Mouse (Mus musculus) c-Kit-positive CD71-positive TER-119-positive erythroid progenitor cells, embryonic 14.5 days (primary cell): ENCODE measurements at regions not wholly inside any gene's neighbourhood (a gene's known extent, or its start where the extent isn't known, plus 50 kb on each side); places are given as distances from the start of the nearest gene placed in this dataset.

Source experiments
- DNase-seq: peaks from one replicate; pipeline ENCODE4 v3.0.0-alpha.2; 2013; ENCODE audit warnings: low spot score

- DNase-seq, result no peak
Measured at GRCm38 (mm10) chr3:143806940-143807339, 398.1 kb downstream of the Lmo4 start.

- no peak for DNase-seq
Measured at GRCm38 (mm10) chr3:143797850-143798249, 407.2 kb downstream of the Lmo4 start.

DNA sequence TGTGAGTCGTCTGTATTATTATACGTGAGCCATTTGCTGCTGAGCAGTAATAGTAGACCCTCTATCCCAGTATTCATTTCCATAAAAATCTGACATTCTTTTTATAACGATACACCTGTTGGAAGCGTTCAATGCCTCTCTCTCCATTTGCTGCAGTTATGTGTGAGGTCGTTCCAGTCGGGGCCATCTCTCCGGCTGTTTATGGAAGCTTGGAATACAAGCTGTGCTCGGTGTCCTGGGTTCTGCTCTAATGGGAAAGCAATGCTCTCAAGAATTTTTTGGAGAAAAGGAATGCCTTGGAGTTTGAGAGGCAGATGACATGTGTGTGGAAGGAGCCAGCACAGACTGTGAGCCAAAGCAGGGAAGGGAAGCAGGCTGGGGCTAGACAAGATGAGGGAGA, 414.1 kb downstream of the Lmo4 start:
- DNase-seq, result no peak

- DNase-seq, result no peak
Measured at GRCm38 (mm10) chr3:143789932-143790570, 415.0 kb downstream of the Lmo4 start.

DNA sequence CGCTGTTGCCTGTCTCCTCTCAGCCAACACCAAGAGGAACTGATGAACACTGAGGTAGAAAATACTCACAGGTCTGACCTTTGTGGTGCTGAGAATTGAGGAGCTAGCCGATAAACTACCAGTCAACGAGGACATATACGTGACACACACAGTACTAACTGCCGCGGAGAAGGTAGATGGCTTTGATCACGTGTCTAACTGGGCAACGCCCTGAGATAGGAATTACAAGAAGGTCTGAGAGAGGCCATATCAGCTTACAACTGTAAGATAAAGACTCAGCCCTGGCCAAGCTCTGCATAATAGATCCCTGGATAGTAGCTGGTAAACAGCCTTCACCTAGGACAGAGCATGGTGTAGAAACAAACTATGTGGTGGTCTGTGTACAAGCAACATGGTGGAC, 418.1 kb downstream of the Lmo4 start:
- DNase-seq, result no peak

GRCm38 (mm10) chr3:143784353-143784791, 420.6 kb downstream of the Lmo4 start:
- DNase-seq, result no peak

DNA sequence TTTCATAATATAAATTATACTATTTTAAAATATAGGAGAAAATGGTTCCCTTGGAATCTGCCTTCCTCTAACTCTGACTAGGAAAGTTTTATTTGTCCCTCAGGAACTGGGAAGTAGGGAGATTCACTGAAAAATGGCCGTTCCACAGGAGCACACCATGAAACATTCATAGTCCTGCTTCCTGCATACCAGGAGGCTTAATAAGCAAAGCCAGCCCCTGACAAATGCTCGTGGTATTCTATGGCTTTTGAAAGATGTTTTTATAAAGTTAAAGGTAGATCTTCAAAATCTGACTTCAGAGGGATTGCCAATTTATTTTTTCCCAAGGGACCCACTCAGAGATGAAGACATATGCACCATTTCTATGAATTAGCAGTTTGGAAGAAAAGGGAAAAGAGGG, 426.9 kb downstream of the Lmo4 start:
- no peak for DNase-seq

- no peak for DNase-seq
Measured at GRCm38 (mm10) chr3:143759337-143759736, 445.7 kb downstream of the Lmo4 start.

DNA sequence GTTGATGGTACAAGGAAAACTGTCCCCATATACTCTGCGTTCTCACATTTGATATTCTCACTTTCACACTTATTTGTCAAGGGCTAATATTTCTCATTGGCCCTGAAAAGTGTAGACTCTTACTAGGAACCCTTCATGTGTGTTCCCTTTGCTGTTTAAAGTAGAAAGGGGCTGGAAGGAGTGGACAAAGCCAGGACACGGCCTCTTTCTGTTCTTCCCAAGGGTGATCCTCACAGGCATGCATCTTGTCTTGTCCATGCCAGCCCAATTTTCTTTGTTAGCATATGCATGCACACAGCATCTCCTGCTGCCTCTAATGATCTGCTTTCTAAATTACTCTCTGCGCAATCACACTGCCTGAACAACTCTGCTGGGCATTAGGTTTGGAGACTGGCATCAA, 451.8 kb downstream of the Lmo4 start:
- no peak for DNase-seq

- DNase-seq, result no peak
Measured at GRCm38 (mm10) chr3:143752660-143753059, 452.4 kb downstream of the Lmo4 start.

- no peak for DNase-seq
Measured at GRCm38 (mm10) chr3:143750128-143750527, 454.9 kb downstream of the Lmo4 start.

- no peak for DNase-seq
Measured at GRCm38 (mm10) chr3:143743649-143744048, 461.4 kb downstream of the Lmo4 start.

DNA sequence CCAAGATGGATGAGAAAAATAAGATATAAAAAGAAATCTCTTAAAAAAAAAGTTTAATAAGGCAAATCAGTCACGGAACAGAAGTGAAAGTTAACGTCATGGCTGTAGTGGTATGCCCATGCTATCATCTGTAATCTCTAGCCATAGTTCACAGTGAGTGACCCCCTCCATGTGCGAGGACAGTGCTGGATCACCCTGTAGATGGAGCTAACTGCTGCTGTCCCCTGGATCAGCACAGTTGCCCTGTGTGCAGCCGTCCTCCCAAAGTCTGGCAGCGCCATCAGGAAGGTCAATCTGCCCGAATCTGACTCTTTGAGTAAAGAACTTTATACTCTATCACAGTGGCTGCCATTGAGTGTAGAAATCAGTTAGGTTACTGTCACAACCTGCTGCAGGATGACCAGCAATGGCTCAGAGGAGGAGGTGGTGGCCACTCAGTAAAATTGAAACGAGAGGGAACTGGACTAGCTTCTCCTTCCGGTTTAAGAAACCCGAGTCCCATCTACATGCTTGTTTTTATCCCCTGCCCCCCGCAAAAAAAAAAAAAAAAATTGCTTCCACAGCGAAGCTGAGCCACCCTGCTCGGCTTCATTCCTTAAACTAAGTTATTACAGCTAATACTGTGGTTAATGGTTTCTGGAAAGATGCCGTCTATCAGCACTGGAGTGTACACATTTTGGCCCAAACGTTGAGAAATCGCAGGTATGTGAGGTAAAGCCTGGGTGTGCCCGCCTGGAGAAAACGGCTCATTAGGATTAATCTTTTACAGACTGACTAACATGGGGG, 462.0 kb downstream of the Lmo4 start:
- no peak for DNase-seq

- DNase-seq, result no peak
Measured at GRCm38 (mm10) chr3:143738676-143739075, 466.3 kb downstream of the Lmo4 start.

- DNase-seq, result no peak
Measured at GRCm38 (mm10) chr3:143737844-143738243, 467.2 kb downstream of the Lmo4 start.

DNA sequence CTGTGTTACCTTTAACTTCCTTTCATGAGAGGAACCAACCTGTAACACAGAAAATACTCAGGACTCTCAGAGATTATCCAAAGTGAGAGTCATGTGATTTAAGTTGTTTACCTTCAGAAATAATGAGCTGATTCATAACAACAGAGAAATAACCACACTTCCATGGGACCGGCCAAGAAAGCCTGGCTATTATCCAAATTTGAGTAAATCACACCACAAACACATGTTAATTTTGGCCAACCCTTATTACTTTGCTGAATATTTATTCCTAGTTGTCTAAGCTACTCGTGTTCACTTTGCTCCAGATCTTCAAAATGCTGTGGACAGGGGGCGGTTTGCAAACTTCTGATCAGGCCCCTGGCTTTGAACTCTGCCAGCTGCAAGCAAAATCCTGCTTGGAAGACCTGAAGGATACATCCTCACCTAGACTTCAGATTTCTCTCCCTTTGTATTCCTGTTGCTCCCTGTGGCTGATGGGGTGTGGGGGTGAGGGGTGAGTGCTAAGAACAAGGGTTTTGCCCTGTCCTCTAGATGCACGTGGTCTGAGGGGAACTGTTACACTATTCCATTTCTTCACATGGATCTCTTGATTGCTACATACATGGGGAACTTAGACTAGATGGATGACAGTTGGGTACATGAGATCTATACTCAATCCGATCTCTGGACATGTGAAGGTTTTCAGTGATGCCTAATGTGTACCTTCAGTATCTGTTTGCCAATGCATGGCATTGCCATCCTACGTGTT, 468.2 kb downstream of the Lmo4 start:
- DNase-seq, result no peak

GRCm38 (mm10) chr3:143734791-143735190, 470.2 kb downstream of the Lmo4 start:
- no peak for DNase-seq

DNA sequence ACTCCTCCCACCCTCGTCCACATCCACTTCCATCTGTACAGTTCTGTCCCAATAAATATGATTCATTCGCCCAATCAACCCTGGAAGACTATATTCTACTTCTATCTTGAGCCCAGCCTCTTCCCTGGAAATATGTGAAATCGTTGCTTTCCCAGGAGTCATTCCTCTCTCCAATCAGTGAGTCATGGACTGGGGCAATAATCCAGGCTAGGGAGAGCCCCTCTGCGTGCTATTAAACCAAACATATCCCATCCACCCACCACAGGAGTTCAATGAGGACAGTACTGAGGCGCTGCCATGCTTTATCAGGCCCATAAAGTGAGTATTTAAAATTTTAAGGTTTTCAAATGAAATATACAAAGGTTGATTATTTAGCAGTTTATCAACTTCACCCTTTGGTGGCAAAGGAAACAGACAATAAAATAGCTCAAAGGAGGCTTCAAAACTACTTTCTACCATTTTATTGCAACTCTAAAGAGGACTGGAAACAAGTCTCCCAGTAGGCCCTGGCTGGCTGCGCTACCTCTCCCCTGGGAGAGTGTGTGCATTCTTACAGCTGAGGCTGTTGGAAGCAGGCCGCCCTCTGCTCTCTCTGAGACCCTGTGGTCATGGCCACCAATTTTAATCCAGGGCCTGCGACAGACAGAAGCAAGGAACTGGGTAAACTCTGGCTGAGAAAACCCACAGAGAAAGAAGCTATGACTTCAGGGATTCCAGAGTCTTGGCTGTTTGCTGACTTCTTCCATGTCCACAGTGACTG, 471.9 kb downstream of the Lmo4 start:
- no peak for DNase-seq

GRCm38 (mm10) chr3:143729473-143730076, 475.4 kb downstream of the Lmo4 start:
- DNase-seq, result no peak

DNA sequence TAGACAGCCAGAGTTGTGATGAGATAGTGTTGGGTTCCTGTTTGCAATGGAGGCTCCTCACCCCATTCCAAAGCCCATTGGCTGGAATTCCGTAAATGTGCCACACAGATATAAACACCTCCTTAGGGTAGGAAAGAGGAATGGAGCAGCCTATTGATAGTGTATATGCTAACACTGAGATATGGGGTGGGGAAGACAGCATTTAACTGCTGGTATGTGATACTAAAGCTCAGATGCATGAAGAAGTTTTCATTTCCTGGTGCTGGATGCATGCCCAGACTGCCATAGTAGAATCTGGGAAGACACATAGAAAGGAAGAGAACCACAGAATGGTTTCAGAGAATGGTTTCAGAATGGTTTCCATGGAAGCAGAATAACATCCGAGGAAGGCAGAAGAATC, 482.4 kb downstream of the Lmo4 start:
- no peak for DNase-seq

- DNase-seq, result no peak
Measured at GRCm38 (mm10) chr3:143722082-143722481, 482.9 kb downstream of the Lmo4 start.

DNA sequence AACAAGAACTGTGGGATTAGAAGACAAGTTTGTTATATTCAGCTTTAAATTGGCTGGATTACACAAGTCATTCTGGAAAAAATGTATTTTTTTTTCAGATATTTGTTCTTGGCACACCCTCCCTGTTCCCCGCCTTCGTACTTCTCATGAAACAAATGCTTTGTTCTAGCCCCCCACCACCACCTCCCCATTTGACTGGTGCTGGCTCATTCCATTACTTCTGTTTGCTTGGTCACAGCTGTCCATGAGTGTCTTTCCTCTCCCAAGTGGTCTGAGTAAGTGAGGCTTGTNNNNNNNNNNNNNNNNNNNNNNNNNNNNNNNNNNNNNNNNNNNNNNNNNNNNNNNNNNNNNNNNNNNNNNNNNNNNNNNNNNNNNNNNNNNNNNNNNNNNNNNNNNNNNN, 491.8 kb downstream of the Lmo4 start:
- no peak for DNase-seq
